Mouse (Mus musculus): ENCODE measurements around the gene Stk11. TPM values are rescaled to one million over a fixed set of nuclear protein-coding genes. Genes with fewer than 3 reads are reported as not detected.

Stk11 gene
- total RNA-seq, 2 experiments from 2014 or later: 105 to 110 TPM

DNA sequence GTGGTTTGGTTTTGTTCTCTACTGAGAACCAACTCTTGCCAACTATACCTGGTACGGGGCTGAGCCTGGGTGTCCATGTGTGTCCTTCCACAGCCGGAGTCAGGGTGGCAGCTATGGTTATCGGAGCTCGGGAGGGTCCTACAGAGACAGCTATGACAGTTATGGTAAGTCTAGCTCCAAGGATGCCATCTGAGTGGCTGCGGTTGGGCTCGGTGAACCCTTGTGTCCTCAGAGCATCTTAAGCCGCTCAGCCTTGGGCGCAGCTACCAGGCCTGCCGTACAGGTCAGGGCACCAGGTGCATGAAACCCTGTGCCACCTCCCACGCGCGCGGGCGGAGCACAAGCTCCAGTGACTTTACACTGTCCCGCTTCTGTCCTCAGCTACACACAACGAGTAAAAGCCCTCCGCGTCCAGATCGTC lies 55.0 kb downstream of the Stk11 start:
- DNase-seq: no peak

DNA sequence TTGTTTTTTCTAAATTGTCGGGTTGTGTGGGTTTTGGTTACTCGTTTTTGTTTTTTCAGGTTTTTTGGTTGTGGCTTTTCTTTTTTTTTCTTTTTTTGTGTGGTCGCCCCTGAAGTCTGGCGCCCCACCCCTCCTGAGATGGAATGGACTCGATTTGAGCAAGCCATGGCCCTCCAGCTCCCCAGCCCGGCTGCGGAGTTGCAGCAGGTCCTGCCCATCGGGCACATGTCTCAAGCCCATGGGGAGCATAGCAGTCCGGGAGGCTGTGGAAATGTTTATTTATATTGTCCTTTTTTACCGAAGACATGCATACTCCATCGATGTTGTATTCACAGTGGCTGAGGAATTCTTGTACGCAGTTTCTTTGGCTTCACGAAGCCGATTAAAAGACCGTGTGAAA lies 55.6 kb downstream of the Stk11 start:
- no peak for DNase-seq

DNA sequence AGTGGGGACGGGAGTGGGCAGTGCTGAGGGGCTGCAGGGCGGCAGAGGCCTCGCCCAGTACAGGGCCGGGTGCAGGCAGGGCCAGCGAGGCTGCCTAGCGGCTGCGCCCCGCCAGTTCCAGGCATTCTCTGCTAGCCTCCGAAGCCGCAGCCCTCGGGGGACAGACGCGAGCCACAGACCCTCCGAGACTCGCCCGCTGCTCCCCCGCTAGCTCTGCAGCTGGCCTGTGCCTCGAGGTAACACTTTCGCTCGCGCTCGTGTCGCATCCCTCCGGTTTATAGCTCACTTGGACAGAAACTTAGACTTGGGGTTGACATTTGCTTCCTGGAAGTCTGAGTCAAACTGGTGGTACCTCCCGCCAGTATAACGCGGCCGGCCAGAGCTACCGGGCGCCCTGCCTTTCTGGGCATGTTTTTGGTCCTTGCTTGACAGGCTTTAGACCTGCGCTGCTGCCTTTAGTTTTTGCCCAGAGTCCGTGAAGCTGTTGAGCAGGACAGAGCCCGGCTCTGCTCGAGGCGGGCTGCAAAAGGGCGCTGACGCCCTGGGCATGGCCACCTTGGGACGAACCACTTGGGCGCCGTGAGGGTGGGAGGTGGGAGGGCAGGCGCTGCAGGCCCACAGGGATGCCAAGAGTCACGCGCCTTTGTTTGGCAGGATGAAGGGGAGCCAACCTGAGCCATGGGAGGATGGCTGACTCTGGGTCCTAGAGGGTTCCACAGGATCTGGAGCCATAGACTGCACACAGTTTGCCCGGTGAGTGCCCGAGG lies 56.3 kb downstream of the Stk11 start:
- DNase-seq: no peak

DNA sequence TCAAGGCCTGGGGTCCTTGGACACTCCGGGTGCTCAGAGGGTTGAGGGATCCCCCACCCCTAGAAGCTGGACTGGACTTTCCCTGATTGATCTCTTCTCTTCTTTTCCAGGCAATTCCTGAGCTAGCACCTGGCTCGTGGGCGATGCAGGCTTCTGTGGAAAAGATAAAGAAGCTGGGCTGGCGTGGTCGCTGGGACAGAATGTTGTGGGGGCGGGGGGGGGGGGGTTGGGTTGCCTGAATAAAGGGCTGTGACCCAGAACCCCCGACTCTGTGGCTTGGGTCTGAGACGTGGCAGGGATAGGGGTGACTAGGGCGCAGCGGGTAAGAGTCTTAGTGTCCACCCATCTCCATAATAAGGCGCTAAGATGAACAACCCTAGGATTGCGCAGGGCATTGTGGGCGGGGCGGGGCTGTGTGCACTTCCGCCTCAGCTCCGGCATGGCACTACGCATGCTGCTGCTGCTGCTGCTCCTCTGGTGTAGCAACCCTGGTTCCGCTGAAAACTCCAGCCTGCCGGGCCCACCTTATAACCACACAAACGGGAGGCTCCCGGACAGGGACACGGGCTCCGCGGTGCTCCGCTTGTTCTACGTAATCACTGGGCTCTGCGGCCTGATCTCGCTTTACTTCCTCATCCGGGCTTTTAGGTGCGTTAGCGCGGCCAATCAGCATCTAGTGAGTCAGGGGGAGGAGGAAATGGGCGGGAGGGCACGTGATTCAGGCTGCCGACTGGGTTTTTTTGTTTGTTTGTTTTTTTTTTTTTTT lies 57.1 kb downstream of the Stk11 start, which contains the start of gene 1600002K03Rik:
Gene 1600002K03Rik (plus strand): TSS at position 418 of the 766 bp plus-strand sequence.
- peak; percentile 82 for DNase-seq

DNA sequence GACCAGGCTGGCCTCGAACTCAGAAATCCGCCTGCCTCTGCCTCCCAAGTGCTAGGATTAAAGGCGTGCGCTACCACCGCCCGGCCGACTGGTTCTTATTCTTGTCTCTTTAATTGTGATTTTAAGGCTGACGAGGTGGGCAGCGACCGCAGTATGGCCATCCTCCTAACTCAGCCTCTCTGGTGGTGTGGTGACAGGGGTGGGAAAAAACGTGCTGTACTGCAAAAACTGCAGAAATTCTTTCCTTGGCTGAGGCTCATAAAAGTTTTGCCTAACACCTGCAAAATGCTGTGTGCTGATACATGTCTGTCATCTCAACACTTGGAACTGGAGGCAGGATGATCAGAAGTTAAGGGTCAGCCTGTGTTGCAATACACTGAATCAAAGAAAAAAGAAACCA lies 57.8 kb downstream of the Stk11 start:
- DNase-seq: no peak

GRCm38 (mm10) chr10:80173955-80174640 lies 58.5 kb downstream of the Stk11 start:
- DNase-seq: no peak

- DNase-seq: no peak
These were observed 59.1 kb downstream of the Stk11 start for GRCm38 (mm10) chr10:80174705-80175104.

GRCm38 (mm10) chr10:80175536-80176269 lies 60.1 kb downstream of the Stk11 start:
- DNase-seq: no peak

DNA sequence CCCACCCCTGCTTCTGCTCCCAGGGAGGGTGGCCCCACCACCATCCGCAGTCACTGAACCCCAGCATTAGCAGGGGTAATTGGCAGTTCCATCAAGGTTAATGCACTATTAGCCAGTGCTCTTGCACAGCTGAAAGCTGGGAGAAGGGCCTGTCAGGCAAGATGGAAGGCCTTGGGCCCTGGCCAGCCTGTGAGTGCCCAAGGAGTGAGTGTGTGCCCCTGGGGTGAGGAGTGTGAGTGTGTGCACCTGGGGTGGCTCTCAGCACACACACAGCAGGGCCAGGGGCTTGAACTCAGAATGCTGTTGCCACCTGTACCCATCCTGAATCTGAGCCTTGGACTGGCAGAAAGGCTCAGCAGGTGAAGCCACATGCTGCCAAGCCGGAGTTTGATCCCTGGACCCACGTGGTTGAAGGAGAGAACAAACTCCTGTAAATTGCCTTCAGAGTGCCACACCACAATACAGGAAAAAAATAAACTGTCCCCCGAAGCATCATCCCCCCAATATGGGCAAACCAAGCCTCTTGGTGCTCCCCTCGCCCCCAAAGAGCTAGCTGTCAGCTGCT lies 60.7 kb downstream of the Stk11 start:
- DNase-seq: no peak

DNA sequence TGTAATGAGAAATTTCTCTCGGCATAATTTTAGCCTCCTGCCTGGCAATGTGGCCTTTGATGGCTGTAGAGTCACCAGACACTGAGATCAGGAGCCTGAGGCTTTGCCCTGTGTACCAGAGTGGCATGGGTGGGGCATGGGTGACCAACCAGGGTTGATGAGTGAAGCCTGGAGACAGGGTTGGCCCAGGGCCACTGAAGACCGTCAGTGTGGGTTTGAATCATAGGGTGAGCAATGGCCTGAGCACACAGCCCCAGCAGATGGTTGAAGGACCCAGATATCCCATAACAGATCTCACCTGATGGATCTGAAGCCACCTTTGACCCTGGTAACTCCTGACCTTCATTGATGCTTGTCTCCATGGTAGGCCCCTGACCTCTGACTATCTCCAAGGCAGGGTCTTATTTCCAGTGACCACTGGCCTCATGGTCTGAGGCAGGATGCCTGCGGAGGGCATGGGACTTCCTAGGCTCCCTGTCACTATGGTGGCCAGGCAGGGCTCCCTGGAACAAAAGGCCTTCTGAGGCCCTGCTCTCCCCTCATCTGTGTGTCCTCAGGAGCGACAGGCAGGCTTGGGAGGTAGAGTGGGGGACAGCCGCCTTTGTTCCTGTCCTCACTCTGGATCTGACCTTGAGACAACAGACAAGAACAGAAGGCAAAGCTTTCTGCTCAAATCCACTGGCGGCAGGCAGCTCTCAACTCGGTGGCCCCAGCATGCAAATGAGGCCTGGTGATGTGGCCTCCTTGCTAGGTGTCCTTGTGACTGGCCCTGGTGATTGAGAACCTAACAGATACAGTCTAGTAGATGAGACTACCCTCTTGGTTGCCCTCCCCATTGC lies 62.1 kb downstream of the Stk11 start:
- no peak for DNase-seq

DNA sequence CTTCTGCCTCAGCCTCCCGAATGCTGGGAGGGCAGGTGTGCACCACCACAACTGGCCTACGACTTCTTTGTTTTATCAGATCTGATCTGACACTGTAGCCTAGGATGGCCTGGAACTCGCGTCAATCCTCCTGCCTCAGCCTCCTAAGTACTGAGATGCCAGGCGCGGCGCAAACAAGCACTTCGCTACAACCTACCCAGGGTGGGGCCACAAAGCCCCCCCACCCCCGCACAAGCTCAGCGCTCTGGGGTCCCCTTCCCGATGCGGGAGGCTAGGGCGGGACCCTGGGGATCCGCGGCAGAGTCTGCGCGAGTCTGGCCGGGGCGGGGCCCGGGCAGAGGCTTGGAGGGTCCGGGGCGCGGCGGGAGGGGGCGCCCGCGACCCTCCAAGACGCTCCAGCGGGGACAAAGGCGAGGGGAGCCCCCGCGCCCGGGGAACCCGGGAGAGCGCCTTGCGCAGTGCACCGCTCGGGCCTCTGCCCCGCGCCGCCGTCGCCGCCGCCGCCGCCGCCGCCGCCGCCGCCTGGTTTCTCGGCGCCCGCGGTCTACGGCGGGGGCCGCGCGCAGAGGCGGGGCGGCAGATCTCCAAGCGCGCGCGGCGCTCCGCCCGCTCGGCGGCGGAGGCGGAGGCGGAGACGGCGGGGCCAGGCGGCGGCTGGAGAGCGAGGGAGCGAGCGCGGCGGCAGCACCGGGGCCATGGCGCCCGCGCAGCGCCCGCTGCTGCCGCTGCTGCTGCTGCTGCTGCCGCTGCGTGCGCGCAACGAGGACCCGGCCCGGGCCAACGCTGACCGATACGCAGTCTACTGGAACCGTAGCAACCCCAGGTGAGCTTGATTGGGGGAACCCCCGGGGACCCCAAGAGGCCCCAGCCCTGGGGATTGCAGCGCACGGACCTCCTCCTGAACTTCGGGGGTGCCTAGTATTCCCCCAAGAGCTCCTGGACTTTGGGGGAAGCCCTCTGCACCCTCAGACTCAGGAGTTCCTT lies 63.8 kb downstream of the Stk11 start, which contains the start of gene Efna2:
Gene Efna2 (plus strand): TSS at position 415 of the 984 bp plus-strand sequence.
- DNase-seq: no peak

Other genes starting within 250 kb of the Stk11 start
- gene Prtn3, start 241.3 kb upstream of the Stk11 start, total RNA-seq (2021): 1 to 10 TPM in 1 of 2 experiments, not detected in 1; 2.1 TPM
- gene Plppr3, start 241.2 kb upstream of the Stk11 start, total RNA-seq (2021): 1 to 10 TPM in 1 of 2 experiments, under 1 TPM in 1; 0.49 to 1.6 TPM
- gene Elane, start 229.6 kb upstream of the Stk11 start, total RNA-seq (2021): 1 to 10 TPM in 1 of 2 experiments, not detected in 1; 1.9 TPM
- gene Cfd, start 224.9 kb upstream of the Stk11 start, total RNA-seq (2021): 10 to 100 TPM; 21.5 to 22.8 TPM
- gene Med16, start 206.9 kb upstream of the Stk11 start, total RNA-seq (2021): 10 to 100 TPM; 39.6 to 43.8 TPM
- not detected for gene Gm26602, start 204.9 kb upstream of the Stk11 start, total RNA-seq (2021)
- gene Kiss1r, start 198.8 kb upstream of the Stk11 start, total RNA-seq (2021): under 1 TPM; 0.23 to 0.59 TPM
- 100 to 1,000 TPM; 101 to 108 TPM for gene R3hdm4, start 194.6 kb upstream of the Stk11 start, total RNA-seq (2021)
- gene Arid3a, start 188.8 kb upstream of the Stk11 start, total RNA-seq (2021): 1 to 10 TPM; 2.6 to 4.1 TPM
- 10 to 100 TPM; 18.0 to 21.8 TPM for gene Wdr18, start 155.7 kb upstream of the Stk11 start, total RNA-seq (2021)
- under 1 TPM; 0.14 to 0.38 TPM for gene Grin3b, start 145.1 kb upstream of the Stk11 start, total RNA-seq (2021)
- 10 to 100 TPM; 85.5 to 90.8 TPM for gene Tmem259, start 131.5 kb upstream of the Stk11 start, total RNA-seq (2021)
- gene Cnn2, start 127.2 kb upstream of the Stk11 start, total RNA-seq (2021): 10 to 100 TPM; 26.1 to 38.6 TPM
- gene Abca7, start 119.3 kb upstream of the Stk11 start, total RNA-seq (2021): 1 to 10 TPM; 3.2 to 4.2 TPM
- gene Arhgap45, start 99.2 kb upstream of the Stk11 start, total RNA-seq (2021): 1 to 10 TPM; 2.0 to 3.5 TPM
- 10 to 100 TPM; 62.1 to 62.7 TPM for gene Polr2e, start 76.0 kb upstream of the Stk11 start, total RNA-seq (2021)
- gene Gpx4, start 68.6 kb upstream of the Stk11 start, total RNA-seq (2021): 100 to 1,000 TPM; 380 to 398 TPM
- 10 to 100 TPM in 1 of 2 experiments, 1 to 10 TPM in 1; 7.7 to 11.6 TPM for gene Sbno2, start 10.2 kb upstream of the Stk11 start, total RNA-seq (2021)
- gene Atp5d, start 22.8 kb downstream of the Stk11 start, total RNA-seq (2021): 100 to 1,000 TPM; 576 to 659 TPM
- gene Cbarp, start 25.0 kb downstream of the Stk11 start, total RNA-seq (2021): 1 to 10 TPM; 2.3 to 3.2 TPM
- gene Midn, start 32.5 kb downstream of the Stk11 start, total RNA-seq (2021): 10 to 100 TPM; 34.3 to 62.7 TPM
- gene Cirbp, start 50.2 kb downstream of the Stk11 start, total RNA-seq (2021): 10 to 100 TPM; 84.3 to 88.4 TPM
- 1 to 10 TPM; 3.9 to 5.5 TPM for gene 1600002K03Rik, start 57.1 kb downstream of the Stk11 start, total RNA-seq (2021)
- 1 to 10 TPM; 1.1 to 1.9 TPM for gene Efna2, start 63.7 kb downstream of the Stk11 start, total RNA-seq (2021)
- 10 to 100 TPM; 26.4 to 31.3 TPM for gene Mum1, start 110.6 kb downstream of the Stk11 start, total RNA-seq (2021)
- 100 to 1,000 TPM; 371 to 457 TPM for gene Ndufs7, start 133.3 kb downstream of the Stk11 start, total RNA-seq (2021)
- 100 to 1,000 TPM; 342 to 351 TPM for gene Gamt, start 145.2 kb downstream of the Stk11 start, total RNA-seq (2021)
- gene Dazap1, start 145.7 kb downstream of the Stk11 start, total RNA-seq (2021): 10 to 100 TPM; 67.8 to 81.0 TPM
- gene Rps15, start 176.7 kb downstream of the Stk11 start, total RNA-seq (2021): 100 to 1,000 TPM; 952 to 954 TPM
- gene Apc2, start 180.2 kb downstream of the Stk11 start, total RNA-seq (2021): under 1 TPM; 0.87 to 0.95 TPM
- 10 to 100 TPM; 10.5 to 13.1 TPM for gene 2310011J03Rik, start 204.7 kb downstream of the Stk11 start, total RNA-seq (2021)
- 1 to 10 TPM in 1 of 2 experiments, under 1 TPM in 1; 0.75 to 1.5 TPM for gene Pcsk4, start 213.7 kb downstream of the Stk11 start, total RNA-seq (2021)
- gene Reep6, start 214.2 kb downstream of the Stk11 start, total RNA-seq (2021): 1 to 10 TPM; 2.1 to 2.4 TPM
- 10 to 100 TPM; 15.2 to 20.4 TPM for gene Adamtsl5, start 232.6 kb downstream of the Stk11 start, total RNA-seq (2021)
- gene Plk5, start 240.7 kb downstream of the Stk11 start, total RNA-seq (2021): not detected